Mouse (Mus musculus): Measurements from ENCODE around the gene Nudt8.

- TF ChIP-seq TAL1 (IDR thresholded peaks at IDR 0.05; ENCODE audit: low read length), result no peak
- no peak for TF ChIP-seq GATA1 (IDR thresholded peaks at IDR 0.05; ENCODE audit: low read length)
Observed at GRCm38 (mm10) chr19:3975866-3976265, 24.5 kb upstream of the Nudt8 start.
